Mouse (Mus musculus) kidney, adult 2 months (tissue): Measurements from ENCODE around the gene Elovl3. TPM values are rescaled to one million over a fixed set of nuclear protein-coding genes. Genes with fewer than 3 reads are reported as not detected.
A peak's percentile ranks its signal among the peaks of the same experiment; 100 is the strongest.
"Not testable (repeated sequence)": the region's sequence is repeated elsewhere in the genome, so short reads cannot be mapped to it uniquely, and the experiment has no call there.

Experiments
- DNase-seq: peaks from one replicate; pipeline ENCODE4 v3.0.0; 2021
- H3K27ac ChIP-seq: fragments of 200-500 bp; 2 replicates; pipeline ENCODE4 v1.5.1; 2012; ENCODE audit warnings: low read depth, low read length, control low read depth, inconsistent platforms; ENCODE audit not compliant: insufficient read depth
- H3K27me3 ChIP-seq: fragments of 200-500 bp; replicated peaks from 2 replicates; pipeline ENCODE4 v1.6.1; 2012; ENCODE audit warnings: mild to moderate bottlenecking, moderate library complexity, low read length, inconsistent platforms; ENCODE audit not compliant: control insufficient read depth, insufficient read depth
- H3K36me3 ChIP-seq: fragments of 200-500 bp; 2 replicates; pipeline ENCODE4 v1.6.1; 2012; ENCODE audit warnings: mild to moderate bottlenecking, moderate library complexity, low read length, inconsistent platforms; ENCODE audit not compliant: control insufficient read depth, insufficient read depth
- H3K4me1 ChIP-seq: fragments of 200-500 bp; 2 replicates; pipeline ENCODE4 v1.6.1; 2011; ENCODE audit warnings: low read length; ENCODE audit not compliant: control insufficient read depth, insufficient read depth
- H3K4me3 ChIP-seq: fragments of 200-500 bp; 2 replicates; pipeline ENCODE4 v1.5.1; 2011; ENCODE audit warnings: mild to moderate bottlenecking, low read depth, low read length, control low read depth; ENCODE audit not compliant: insufficient read depth
- CTCF ChIP-seq: fragments of 200-500 bp; conservative IDR thresholded peaks from 2 replicates; pipeline ENCODE4 v1.5.1; 2011; ENCODE audit warnings: low read depth, mild to moderate bottlenecking, control low read depth, low read length, moderate library complexity, mixed read lengths; ENCODE audit not compliant: insufficient read depth, insufficient read length
- POLR2A ChIP-seq: fragments of 200-500 bp; IDR thresholded peaks from one replicate; pipeline ENCODE4 v1.6.1; 2011; ENCODE audit warnings: low read depth, low read length, control low read depth
- WGBS: fragments of 180-500 bp; shearing (Covaris S2); methylation state at CpG from one replicate; pipeline ENCODE4 v1.1.7; 2018; 5-methylcytosine and 5-hydroxymethylcytosine counted together
- polyA plus RNA-seq: library from polyadenylated mRNA; depleted of rRNA; stranded (reverse); fragments of >200 nt; gene quantifications from 2 replicates; pipeline ENCODE4 v1.2.3, GENCODE M21; 2012

Gene Elovl3
- polyA plus RNA-seq, 1 experiment = 3.4 TPM

DNA sequence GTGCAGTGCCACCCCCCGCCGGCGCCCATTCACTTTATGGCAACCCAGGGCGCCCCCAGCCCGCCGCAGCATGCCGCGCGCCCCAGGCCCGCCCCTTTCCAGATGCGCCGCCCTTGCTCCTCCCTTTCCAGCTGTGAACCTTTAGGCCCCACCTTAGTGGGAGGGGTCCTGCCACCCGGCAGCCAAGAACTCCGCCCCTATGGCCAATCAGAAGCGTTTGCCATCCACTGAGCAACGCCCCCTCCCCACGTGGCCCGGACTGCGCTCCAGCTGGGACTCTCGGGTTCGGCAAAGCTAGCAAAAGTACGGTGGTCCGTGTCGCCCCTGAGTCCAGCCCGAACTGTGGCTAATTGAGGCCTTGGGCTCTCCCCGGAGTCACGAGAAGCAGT, 16.7 kb downstream of the Elovl3 start:
- Histone ChIP-seq H3K27ac (no peak overlapping the region), H3K27me3 (no peaks in the 10 kb centered on the region), H3K4me3 (peak overlapping the region; percentile 54), H3K36me3 (no peaks in the 10 kb centered on the region), H3K4me1 (peaks cover 8% of the 10 kb centered on the region; the same call in 1 of the 2 replicates)
- WGBS = 2% methylated on average over 27 of the region's 27 CpGs
- peak; percentile 90 for DNase-seq
- no peak for TF ChIP-seq CTCF

DNA sequence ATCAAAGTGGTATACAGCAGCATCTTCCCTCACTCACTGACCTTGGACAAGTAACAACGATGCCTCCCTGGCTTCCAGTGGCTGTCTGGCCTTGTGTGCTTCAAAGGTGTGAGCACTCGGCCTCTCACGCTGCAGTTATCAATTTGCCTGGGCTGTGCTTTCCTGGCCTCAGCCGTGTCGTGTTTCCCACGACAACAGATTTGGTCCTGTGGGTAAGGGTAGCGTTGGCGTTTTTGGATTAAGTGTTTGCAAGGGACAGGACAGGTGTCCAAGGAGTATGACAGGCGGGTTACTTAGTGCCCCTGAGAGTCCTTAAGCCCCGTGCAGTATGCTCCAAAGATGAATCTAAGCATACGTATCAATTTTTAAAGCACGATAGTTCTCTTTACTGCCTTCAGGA, 17.4 kb downstream of the Elovl3 start:
- Histone ChIP-seq H3K27me3 (no peaks in the 10 kb centered on the region), H3K36me3 (no peaks in the 10 kb centered on the region), H3K4me1 (peaks cover 14% of the 10 kb centered on the region), H3K27ac (no peak overlapping the region), H3K4me3 (no peak overlapping the region)
- no peak for TF ChIP-seq CTCF
- TF ChIP-seq POLR2A = no peak
- DNase-seq = no peak
- WGBS = 38% methylated on average over 12 of the region's 12 CpGs

DNA sequence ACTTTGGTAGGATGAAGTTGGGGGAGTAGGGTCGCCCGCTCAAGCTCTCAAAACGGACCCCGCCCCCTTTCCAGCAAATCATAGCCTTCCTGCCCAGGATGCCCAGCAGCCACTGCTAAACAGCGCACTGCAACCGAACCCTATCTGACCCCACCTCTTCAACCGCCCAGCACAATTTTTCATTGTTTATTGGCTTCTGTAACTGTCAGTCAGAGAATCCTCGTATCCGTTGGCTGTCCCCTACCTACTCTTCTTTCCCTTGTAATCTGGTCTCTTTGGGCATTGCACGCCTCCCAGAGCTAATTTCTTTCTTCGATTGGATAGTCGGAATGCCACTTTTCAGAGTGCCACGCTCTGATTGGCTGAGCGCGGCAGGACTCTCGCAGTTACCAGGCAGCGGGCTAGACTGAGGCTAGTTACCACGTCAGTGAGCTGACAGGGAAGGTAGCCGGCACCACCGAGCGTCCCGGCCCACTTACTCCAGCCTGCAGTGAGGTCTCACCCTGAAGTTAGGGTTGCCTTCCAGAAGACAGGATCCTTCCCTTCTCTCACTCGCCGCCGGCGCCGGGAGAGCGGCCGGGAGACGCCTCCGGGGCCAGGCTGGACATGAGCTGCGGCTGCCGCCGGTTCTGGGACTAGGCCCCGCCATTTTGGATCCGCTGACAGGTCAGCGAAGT, 20.6 kb downstream of the Elovl3 start, which contains the start of gene Gbf1:
Gbf1 (plus strand) TSS at position 383 of the 677 bp plus-strand sequence.
- peak; percentile 99 for DNase-seq
- peak; percentile 89 for TF ChIP-seq POLR2A
- no peak for TF ChIP-seq CTCF
- under 1% methylated on average over 37 of the region's 37 CpGs for WGBS
- Histone ChIP-seq H3K36me3 (no peaks in the 10 kb centered on the region), H3K27me3 (no peaks in the 10 kb centered on the region), H3K27ac (peak within 1 kb of the TSS; percentile 44; the same call in 1 of the 2 replicates), H3K4me3 (peak within 1 kb of the TSS; percentile 78), H3K4me1 (peaks cover 18% of the 10 kb centered on the region)

DNA sequence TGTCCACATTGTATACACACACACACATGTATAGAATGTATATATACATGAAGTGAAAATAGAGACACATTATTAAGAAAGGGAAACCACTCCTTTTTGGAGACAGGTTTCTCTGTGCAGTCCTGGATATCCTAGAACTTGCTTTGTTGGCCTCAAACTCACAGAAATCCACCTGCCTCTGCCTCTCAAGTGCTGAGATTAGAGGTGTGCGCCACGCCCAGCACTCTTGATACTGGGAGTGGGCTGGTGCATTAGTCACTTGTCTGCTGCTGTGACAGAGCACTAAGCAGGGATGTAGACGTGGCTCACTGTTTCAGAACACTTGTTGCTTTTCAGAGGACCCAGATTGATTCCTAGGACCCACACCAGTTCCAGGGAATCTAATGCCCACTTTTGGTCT, 34.3 kb downstream of the Elovl3 start:
- DNase-seq = no peak
- TF ChIP-seq CTCF = no peak
- Histone ChIP-seq H3K36me3 (peaks cover 6% of the 10 kb centered on the region; the same call in 1 of the 2 replicates), H3K4me3 (no peak overlapping the region), H3K4me1 (no peaks in the 10 kb centered on the region), H3K27ac (no peak overlapping the region), H3K27me3 (no peaks in the 10 kb centered on the region)
- 98% methylated on average over 3 of the region's 3 CpGs for WGBS

DNA sequence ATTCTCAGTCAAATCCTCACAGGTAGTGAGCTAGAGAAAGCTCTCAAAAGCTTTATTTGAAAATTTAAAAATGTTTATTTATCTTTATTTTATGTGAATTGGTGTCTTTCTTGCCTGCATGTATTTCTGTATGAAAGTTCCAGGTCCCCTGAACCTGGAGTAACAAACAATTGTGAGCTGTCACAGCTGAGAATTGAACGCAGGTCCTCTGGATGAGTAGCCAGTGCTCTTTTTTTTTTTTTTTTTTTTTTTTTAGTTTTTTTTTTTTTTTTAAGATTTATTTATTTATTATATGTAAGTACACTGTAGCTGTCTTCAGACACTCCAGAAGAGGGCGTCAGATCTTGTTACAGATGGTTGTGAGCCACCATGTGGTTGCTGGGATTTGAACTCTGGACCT, 35.5 kb downstream of the Elovl3 start:
- H3K4me3 ChIP-seq, H3K27ac ChIP-seq, H3K27me3 ChIP-seq, H3K36me3 ChIP-seq, DNase-seq, H3K4me1 ChIP-seq: not testable (repeated sequence)
- 85% methylated on average over 2 of the region's 2 CpGs for WGBS

DNA sequence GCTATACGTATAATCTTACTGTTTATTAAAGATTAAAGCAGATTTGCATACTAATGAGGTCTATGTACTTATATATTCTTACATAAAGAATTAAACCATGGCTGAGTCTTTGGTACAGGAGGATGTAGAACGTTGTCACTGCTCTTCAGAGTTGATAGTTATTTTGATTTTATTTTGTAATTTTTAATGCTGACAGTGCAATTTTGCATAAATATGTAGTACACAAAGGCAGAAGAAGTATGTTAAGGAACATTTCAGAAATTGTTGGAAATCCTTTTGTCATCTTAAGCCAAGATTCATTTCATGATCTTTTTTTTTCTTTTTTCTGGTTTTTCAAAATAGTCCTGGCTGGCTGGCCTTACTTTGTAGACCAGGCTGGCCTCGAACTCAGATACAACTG, 37.7 kb downstream of the Elovl3 start:
- Histone ChIP-seq H3K27ac (no peak overlapping the region), H3K4me3 (no peak overlapping the region), H3K36me3 (peaks cover 7% of the 10 kb centered on the region; the same call in 1 of the 2 replicates), H3K4me1 (no peaks in the 10 kb centered on the region), H3K27me3 (no peaks in the 10 kb centered on the region)
- 87% methylated on average over 3 of the region's 3 CpGs for WGBS
- no peak for DNase-seq
- TF ChIP-seq POLR2A = no peak
- TF ChIP-seq CTCF = no peak

DNA sequence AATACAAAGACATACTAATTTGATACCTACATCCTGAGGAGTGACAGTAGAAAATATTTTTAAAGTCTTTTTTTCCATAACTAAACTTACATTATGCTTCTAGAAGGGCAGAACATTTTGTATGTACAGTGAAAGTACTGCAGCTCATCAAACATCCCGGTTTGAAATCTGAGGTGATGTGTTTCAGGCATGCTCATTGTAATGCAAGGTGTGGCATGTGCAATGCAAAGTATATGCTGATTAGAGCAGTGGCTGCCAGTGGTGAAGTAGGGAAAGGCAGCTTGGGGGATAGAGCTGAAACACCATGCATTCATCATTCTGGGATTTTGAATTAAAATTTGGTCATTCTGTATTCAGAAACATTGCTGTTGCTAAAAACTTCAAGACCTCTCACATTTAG, 38.2 kb downstream of the Elovl3 start:
- no peak overlapping the region for H3K27ac ChIP-seq
- no peaks in the 10 kb centered on the region for H3K27me3 ChIP-seq
- no peak for DNase-seq
- 68% methylated on average over 1 of the region's 1 CpGs for WGBS
- no peaks in the 10 kb centered on the region for H3K4me1 ChIP-seq
- no peak for TF ChIP-seq POLR2A
- TF ChIP-seq CTCF = no peak
- no peak overlapping the region for H3K4me3 ChIP-seq
- peaks cover 7% of the 10 kb centered on the region; the same call in 1 of the 2 replicates for H3K36me3 ChIP-seq

DNA sequence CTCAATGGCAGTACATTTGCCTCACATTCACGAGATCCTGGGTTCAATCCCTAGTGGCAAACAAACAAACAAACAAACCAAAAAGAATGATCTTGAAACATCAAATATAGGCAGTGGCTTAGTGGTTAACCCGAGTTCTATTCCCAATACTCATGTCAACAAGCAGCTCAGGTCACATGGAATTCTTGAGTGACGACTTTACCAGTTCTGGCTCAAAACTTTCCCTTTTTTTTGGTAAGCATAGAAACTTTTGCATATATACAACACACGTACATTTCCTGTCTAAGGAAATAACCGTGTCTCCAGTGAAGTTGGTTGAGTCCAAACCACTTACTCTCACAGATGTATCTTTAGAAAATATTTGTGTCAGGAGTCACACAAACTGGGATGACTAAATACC, 40.8 kb downstream of the Elovl3 start:
- 78% methylated on average over 5 of the region's 5 CpGs for WGBS

More for the DNA sequence above, 40.8 kb downstream of the Elovl3 start:
- TF ChIP-seq CTCF (no peak), POLR2A (no peak)
- no peak overlapping the region for H3K4me3 ChIP-seq
- H3K27me3 ChIP-seq = no peaks in the 10 kb centered on the region
- no peaks in the 10 kb centered on the region for H3K4me1 ChIP-seq
- H3K36me3 ChIP-seq = peaks cover 1% of the 10 kb centered on the region; the same call in 1 of the 2 replicates
- no peak overlapping the region for H3K27ac ChIP-seq
- no peak for DNase-seq
